Mouse (Mus musculus) hindbrain, postnatal 0 days (tissue): ENCODE results near the gene Znrf1. TPM values are rescaled to one million over a fixed set of nuclear protein-coding genes. Genes with fewer than 3 reads are reported as not detected.

ENCODE experiments used
- ATAC-seq: fragments of 200-750 bp; cut with Nextera tagmentation; 2 replicates; pipeline ENCODE4 v1.8.0; 2017; ENCODE audit warnings: mild to moderate bottlenecking, moderate TSS enrichment, moderate library complexity
- DNase-seq: peaks from one replicate; pipeline ENCODE4 v3.0.0-alpha.2; 2015; ENCODE audit warnings: low spot score
- H3K27ac ChIP-seq: fragments of 300-500 bp; sonication (generic); 2 replicates; pipeline ENCODE4 v1.5.1; 2014; ENCODE audit warnings: mild to moderate bottlenecking
- H3K27me3 ChIP-seq: fragments of 300-500 bp; sonication (generic); 2 replicates; pipeline ENCODE4 v1.6.1; 2014; ENCODE audit warnings: low read length, mixed read lengths; ENCODE audit not compliant: insufficient read depth
- H3K36me3 ChIP-seq: fragments of 300-500 bp; sonication (generic); 2 replicates; pipeline ENCODE4 v1.6.1; 2014; ENCODE audit warnings: low read length, mixed read lengths; ENCODE audit not compliant: insufficient read depth
- H3K4me1 ChIP-seq: fragments of 300-500 bp; sonication (generic); 2 replicates; pipeline ENCODE4 v1.6.1; 2014; ENCODE audit warnings: antibody characterized with exemption, low read length, mixed read lengths; ENCODE audit not compliant: insufficient read depth
- H3K4me2 ChIP-seq: fragments of 300-500 bp; sonication (generic); 2 replicates; pipeline ENCODE4 v1.6.1; 2014; ENCODE audit warnings: low read depth, mild to moderate bottlenecking, low read length, moderate library complexity, mixed read lengths
- H3K4me3 ChIP-seq: fragments of 300-500 bp; sonication (generic); 2 replicates; pipeline ENCODE4 v1.5.1; 2014; ENCODE audit warnings: low read length
- H3K9ac ChIP-seq: fragments of 300-500 bp; sonication (generic); replicated peaks from 2 replicates; pipeline ENCODE4 v1.6.1; 2014; ENCODE audit warnings: mild to moderate bottlenecking, low read length, moderate library complexity, mixed read lengths
- H3K9me3 ChIP-seq: fragments of 300-500 bp; sonication (generic); 2 replicates; pipeline ENCODE4 v1.6.1; 2016; ENCODE audit warnings: low read length, mixed read lengths
- CTCF ChIP-seq: IDR thresholded peaks from 2 replicates; pipeline ENCODE4 v1.5.1; 2016; ENCODE audit warnings: antibody characterized with exemption, control low read depth, low read depth
- WGBS: fragments of 180-500 bp; shearing (Covaris S2); extraction: QIAGEN DNeasy Blood & Tissue Kit; methylation state at CpG from one replicate; pipeline ENCODE4 v1.1.7; 2014; 5-methylcytosine and 5-hydroxymethylcytosine counted together
- polyA plus RNA-seq: library from polyadenylated mRNA; unstranded; fragments of >200 nt; fragmentation: Nextera tagmentation; extraction: Ambion mirVana; gene quantifications from 2 replicates; pipeline ENCODE4 v1.2.1, GENCODE M21; 2015
- total RNA-seq: library from RNA; depleted of rRNA; stranded (reverse); fragments of >200 nt; gene quantifications from 2 replicates; pipeline ENCODE4 v1.2.3, GENCODE M21; 2014

Znrf1 gene
- total and polyA plus RNA-seq, 2 experiments from 2014 or later, result 76.1 to 194 TPM

- ATAC-seq (no peak), DNase-seq (no peak)
- H3K4me3 ChIP-seq, result no peak overlapping the region
- no peak overlapping the region for H3K4me2 ChIP-seq
- TF ChIP-seq CTCF, result no peak; the same call in 1 of the 2 replicates
- no peak overlapping the region for H3K27ac ChIP-seq
- WGBS, result 89% methylated on average over 9 of the region's 9 CpGs
- no peak overlapping the region for H3K9ac ChIP-seq
- no peaks in the 10 kb centered on the region for H3K36me3 ChIP-seq
- H3K27me3 ChIP-seq, result no peaks in the 10 kb centered on the region
- peaks cover 17% of the 10 kb centered on the region for H3K4me1 ChIP-seq
- H3K9me3 ChIP-seq, result no peaks in the 10 kb centered on the region
Observed at GRCm38 (mm10) chr8:111543712-111544380, 7.9 kb downstream of the Znrf1 start.

- no peak overlapping the region for H3K4me3 ChIP-seq
- no peak for DNase-seq
- H3K36me3 ChIP-seq, result no peaks in the 10 kb centered on the region
- no peak overlapping the region for H3K9ac ChIP-seq
- 90% methylated on average over 8 of the region's 8 CpGs for WGBS
- peaks cover 9% of the 10 kb centered on the region; the same call in 1 of the 2 replicates for H3K4me1 ChIP-seq
- ATAC-seq, result no peak
- no peak overlapping the region for H3K27ac ChIP-seq
- H3K9me3 ChIP-seq, result no peaks in the 10 kb centered on the region
- no peak overlapping the region for H3K4me2 ChIP-seq
- TF ChIP-seq CTCF, result no peak
- no peaks in the 10 kb centered on the region for H3K27me3 ChIP-seq
Observed at GRCm38 (mm10) chr8:111545406-111546156, 9.7 kb downstream of the Znrf1 start.

- no peak overlapping the region for H3K9ac ChIP-seq
- WGBS, result 92% methylated on average over 3 of the region's 3 CpGs
- no peak for TF ChIP-seq CTCF
- no peak overlapping the region for H3K4me2 ChIP-seq
- no peak for DNase-seq
- no peaks in the 10 kb centered on the region for H3K9me3 ChIP-seq
- no peak overlapping the region for H3K4me3 ChIP-seq
- ATAC-seq, result no peak
- peaks cover 4% of the 10 kb centered on the region; the same call in 1 of the 2 replicates for H3K4me1 ChIP-seq
- H3K27ac ChIP-seq, result no peak overlapping the region
- H3K27me3 ChIP-seq, result no peaks in the 10 kb centered on the region
- no peaks in the 10 kb centered on the region for H3K36me3 ChIP-seq
Observed at GRCm38 (mm10) chr8:111547144-111547543, 11.2 kb downstream of the Znrf1 start.

DNA sequence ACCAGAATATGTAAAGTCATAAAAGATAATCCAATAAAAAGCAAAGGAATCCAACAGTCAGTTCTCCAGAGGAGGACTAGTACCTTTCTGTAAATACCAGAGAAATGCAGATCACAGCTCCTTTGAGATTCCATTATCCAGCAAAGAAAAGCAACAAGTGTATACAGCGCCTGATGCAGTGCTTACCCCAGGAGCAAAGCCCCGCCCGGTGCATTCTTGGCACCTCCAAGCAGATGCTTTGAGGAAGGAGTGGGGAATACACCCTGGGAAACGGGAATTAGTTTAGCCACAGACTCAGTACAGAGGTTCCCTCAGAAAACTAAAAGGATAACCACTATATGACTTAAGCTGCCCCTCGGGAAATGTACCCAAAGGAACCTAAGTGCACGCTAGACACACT lies 12.3 kb downstream of the Znrf1 start:
- Histone ChIP-seq H3K9ac (no peak overlapping the region), H3K36me3 (no peaks in the 10 kb centered on the region), H3K27ac (no peak overlapping the region), H3K4me1 (peaks cover 4% of the 10 kb centered on the region; the same call in 1 of the 2 replicates), H3K9me3 (no peaks in the 10 kb centered on the region), H3K4me2 (no peak overlapping the region), H3K4me3 (no peak overlapping the region), H3K27me3 (no peaks in the 10 kb centered on the region)
- ATAC-seq (no peak), DNase-seq (no peak)
- WGBS, result 76% methylated on average over 6 of the region's 6 CpGs
- no peak for TF ChIP-seq CTCF

DNA sequence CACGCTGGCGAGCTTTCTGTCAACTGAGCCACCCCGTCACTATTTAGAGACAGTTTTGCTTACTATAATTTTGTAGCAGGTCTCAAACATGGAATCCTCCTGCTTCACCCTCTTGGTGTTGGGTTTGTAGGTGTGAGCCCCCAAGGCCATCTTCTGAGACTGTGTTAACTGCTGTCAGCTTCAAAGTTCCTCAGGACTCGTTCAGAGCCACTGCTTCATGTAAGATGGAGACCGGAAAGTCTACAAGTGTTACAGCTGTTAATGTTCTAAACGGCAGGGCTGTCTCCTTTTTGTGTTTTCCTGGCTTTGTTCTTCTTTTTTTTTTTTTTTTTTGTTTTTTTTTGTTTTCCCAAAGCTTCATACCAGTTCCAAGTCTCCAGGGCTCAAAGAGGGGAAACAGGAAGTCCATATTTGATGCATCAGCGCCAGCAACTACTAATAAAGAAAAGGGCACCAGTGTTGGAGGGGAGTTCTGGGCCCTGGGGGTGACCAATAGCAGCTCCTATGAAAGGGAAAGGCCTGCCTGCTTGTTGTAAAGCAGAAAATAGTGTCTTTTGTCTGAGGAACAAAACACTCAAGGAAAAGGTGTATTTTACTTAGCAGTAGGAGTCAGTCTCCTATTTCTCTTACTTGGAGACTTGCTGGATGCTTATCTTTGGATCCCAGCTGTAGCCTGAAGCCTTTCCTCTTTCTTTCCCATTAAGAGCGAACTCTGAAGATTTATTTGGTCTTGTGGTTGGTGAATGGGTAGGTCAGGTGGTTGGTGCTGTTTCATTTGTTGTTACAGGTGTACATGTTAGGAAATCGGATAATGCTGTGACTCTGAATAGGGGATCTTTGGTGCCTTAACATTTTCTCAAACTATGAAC lies 14.3 kb downstream of the Znrf1 start:
- no peak for TF ChIP-seq CTCF
- ATAC-seq (no peak), DNase-seq (no peak)
- Histone ChIP-seq H3K4me3 (no peak overlapping the region), H3K9ac (no peak overlapping the region), H3K9me3 (no peaks in the 10 kb centered on the region), H3K4me1 (peaks cover 4% of the 10 kb centered on the region; the same call in 1 of the 2 replicates), H3K36me3 (no peaks in the 10 kb centered on the region), H3K4me2 (no peak overlapping the region), H3K27me3 (no peaks in the 10 kb centered on the region), H3K27ac (peak overlapping the region; percentile 51; the same call in 1 of the 2 replicates)
- WGBS, result 62% methylated on average over 9 of the region's 9 CpGs

DNA sequence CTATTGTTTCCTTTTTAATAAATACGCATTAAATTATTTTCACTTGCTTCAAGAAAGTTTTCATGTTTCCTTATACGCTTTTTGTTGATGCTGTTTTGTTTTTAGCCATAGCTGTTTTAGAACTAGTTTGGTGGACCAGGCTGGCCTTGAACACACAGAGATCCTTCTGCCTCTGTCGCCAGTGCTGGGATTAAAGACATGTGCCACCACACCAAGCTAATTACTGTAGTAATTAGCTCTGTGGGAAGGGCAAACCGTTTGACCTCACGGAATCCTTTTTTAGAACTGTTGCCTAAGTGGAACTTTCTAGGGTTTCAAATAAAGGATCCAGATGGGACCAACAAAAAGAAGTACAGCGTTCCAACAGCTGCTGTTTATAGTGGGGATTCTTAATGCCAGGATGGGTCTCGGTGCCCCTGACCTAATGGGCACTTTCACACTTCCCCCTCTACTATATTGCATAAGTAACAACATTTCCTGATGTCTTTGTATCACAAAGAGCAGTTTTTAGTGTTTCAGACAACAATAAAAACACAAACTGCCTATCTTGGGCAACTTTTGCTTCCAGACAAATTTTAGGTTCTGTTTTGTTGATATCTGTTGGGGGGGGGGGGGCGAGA lies 15.7 kb downstream of the Znrf1 start:
- no peaks in the 10 kb centered on the region for H3K36me3 ChIP-seq
- no peak overlapping the region for H3K9ac ChIP-seq
- H3K9me3 ChIP-seq, result no peaks in the 10 kb centered on the region
- no peak overlapping the region for H3K27ac ChIP-seq
- no peak for DNase-seq
- H3K4me2 ChIP-seq, result no peak overlapping the region
- H3K4me3 ChIP-seq, result no peak overlapping the region
- no peak for ATAC-seq
- H3K27me3 ChIP-seq, result no peaks in the 10 kb centered on the region
- WGBS, result 64% methylated on average over 8 of the region's 8 CpGs
- peaks cover 4% of the 10 kb centered on the region; the same call in 1 of the 2 replicates for H3K4me1 ChIP-seq
- TF ChIP-seq CTCF, result no peak
